Mouse (Mus musculus): ENCODE measurements around the gene Stbd1. TPM values are rescaled to one million over a fixed set of nuclear protein-coding genes. Genes with fewer than 3 reads are reported as not detected.
A peak's percentile ranks its signal among the peaks of the same experiment; 100 is the strongest.

Gene Stbd1
- polyA plus RNA-seq, 1 experiment, result 6.0 TPM

- no peaks in the 10 kb centered on the region for H3K4me1 ChIP-seq (ENCODE audit: control insufficient read depth, insufficient read depth, low read length)
- H3K27ac ChIP-seq (ENCODE audit: insufficient read depth, low read depth, low read length), result no peak overlapping the region
- WGBS, result 78% methylated on average over 5 of the region's 5 CpGs
- H3K27me3 ChIP-seq (replicated peaks; ENCODE audit: control insufficient read depth, insufficient read depth, low read length), result no peaks in the 10 kb centered on the region
- H3K4me3 ChIP-seq (ENCODE audit: insufficient read depth, low read depth, low read length), result no peak overlapping the region
- no peaks in the 10 kb centered on the region for H3K36me3 ChIP-seq (ENCODE audit: control insufficient read depth, insufficient read depth, low read length)
- TF ChIP-seq CTCF (conservative IDR thresholded peaks at IDR 0.05; ENCODE audit: insufficient read depth, insufficient read length, low read depth, low read length) (no peak), POLR2A (IDR thresholded peaks at IDR 0.05; ENCODE audit: low read depth, low read length) (no peak)
- no peak for DNase-seq
These were observed 33.0 kb downstream of the Stbd1 start for GRCm38 (mm10) chr5:92635891-92636290.

- H3K27me3 ChIP-seq (replicated peaks; ENCODE audit: control insufficient read depth, insufficient read depth, low read length), result no peaks in the 10 kb centered on the region
- 68% methylated on average over 3 of the region's 3 CpGs for WGBS
- H3K4me1 ChIP-seq (ENCODE audit: control insufficient read depth, insufficient read depth, low read length), result no peaks in the 10 kb centered on the region
- no peaks in the 10 kb centered on the region for H3K36me3 ChIP-seq (ENCODE audit: control insufficient read depth, insufficient read depth, low read length)
- peak; percentile 61 for DNase-seq
- H3K4me3 ChIP-seq (ENCODE audit: insufficient read depth, low read depth, low read length), result no peak overlapping the region
- no peak overlapping the region for H3K27ac ChIP-seq (ENCODE audit: insufficient read depth, low read depth, low read length)
- TF ChIP-seq CTCF (conservative IDR thresholded peaks at IDR 0.05; ENCODE audit: insufficient read depth, insufficient read length, low read depth, low read length) (no peak), POLR2A (IDR thresholded peaks at IDR 0.05; ENCODE audit: low read depth, low read length) (no peak)
These were observed 38.0 kb downstream of the Stbd1 start for GRCm38 (mm10) chr5:92640861-92641260.

Other genes starting within 250 kb of the Stbd1 start
- 14.5 and 14.8 TPM in 2 replicates for gene Nup54, start 167.8 kb upstream of the Stbd1 start, polyA plus RNA-seq (2012; rRNA removed)
- gene Scarb2, start 96.2 kb upstream of the Stbd1 start, polyA plus RNA-seq (2012; rRNA removed), result 17.7 and 19.9 TPM in 2 replicates
- gene Fam47e, start 48.0 kb upstream of the Stbd1 start, polyA plus RNA-seq (2012; rRNA removed), result 0.52 and 0.83 TPM in 2 replicates
- gene Ccdc158, start 72.2 kb downstream of the Stbd1 start, polyA plus RNA-seq (2012; rRNA removed), result 0.28 and 0.31 TPM in 2 replicates
- gene Shroom3, start 80.4 kb downstream of the Stbd1 start, polyA plus RNA-seq (2012; rRNA removed), result 18.6 and 22.8 TPM in 2 replicates